Mouse (Mus musculus) stomach, embryonic 14.5 days (tissue): ENCODE measurements at regions not wholly inside any gene's neighbourhood (a gene's known extent, or its start where the extent isn't known, plus 50 kb on each side); places are given as distances from the start of the nearest gene placed in this dataset.

ENCODE experiments used
- ATAC-seq: fragments of 200-750 bp; cut with Nextera tagmentation; 2 replicates; pipeline ENCODE4 v1.8.0; 2017; ENCODE audit warnings: low read depth, moderate TSS enrichment; ENCODE audit not compliant: insufficient number of reproducible peaks, insufficient read depth, low FRiP score
- H3K27ac ChIP-seq: fragments of 300-500 bp; sonication (generic); 2 replicates; pipeline ENCODE4 v1.5.1; 2014; ENCODE audit warnings: mild to moderate bottlenecking, low read length, moderate library complexity, mixed read lengths
- H3K27me3 ChIP-seq: fragments of 300-500 bp; sonication (generic); 2 replicates; pipeline ENCODE4 v1.6.1; 2014; ENCODE audit warnings: low read length, control low read depth, mixed read lengths; ENCODE audit not compliant: control insufficient read depth, insufficient read depth
- H3K36me3 ChIP-seq: fragments of 300-500 bp; sonication (generic); 2 replicates; pipeline ENCODE4 v1.6.1; 2014; ENCODE audit warnings: mild to moderate bottlenecking, control low read depth, low read length, moderate library complexity, mixed read lengths; ENCODE audit not compliant: control insufficient read depth, insufficient read depth
- H3K4me1 ChIP-seq: fragments of 300-500 bp; sonication (generic); 2 replicates; pipeline ENCODE4 v1.6.1; 2014; ENCODE audit warnings: low read length, control low read depth, mixed read lengths; ENCODE audit not compliant: control insufficient read depth, insufficient read depth
- H3K4me2 ChIP-seq: fragments of 300-500 bp; sonication (generic); replicated peaks from 2 replicates; pipeline ENCODE4 v1.6.1; 2014; ENCODE audit warnings: low read depth, low read length, control low read depth
- H3K4me3 ChIP-seq: fragments of 300-500 bp; sonication (generic); 2 replicates; pipeline ENCODE4 v1.5.1; 2014; ENCODE audit warnings: low read depth, low read length, control low read depth
- H3K9ac ChIP-seq: fragments of 300-500 bp; sonication (generic); replicated peaks from 2 replicates; pipeline ENCODE4 v1.6.1; 2014; ENCODE audit warnings: low read depth, mild to moderate bottlenecking, control low read depth, low read length, moderate library complexity, mixed read lengths
- H3K9me3 ChIP-seq: fragments of 300-500 bp; sonication (generic); 2 replicates; pipeline ENCODE4 v1.6.1; 2016; ENCODE audit warnings: low read depth, low read length, control low read depth; ENCODE audit not compliant: control insufficient read depth
- WGBS: fragments of 180-500 bp; shearing (Covaris S2); extraction: QIAGEN DNeasy Blood & Tissue Kit; methylation state at CpG from one replicate; pipeline ENCODE4 v1.1.7; 2014; 5-methylcytosine and 5-hydroxymethylcytosine counted together

DNA sequence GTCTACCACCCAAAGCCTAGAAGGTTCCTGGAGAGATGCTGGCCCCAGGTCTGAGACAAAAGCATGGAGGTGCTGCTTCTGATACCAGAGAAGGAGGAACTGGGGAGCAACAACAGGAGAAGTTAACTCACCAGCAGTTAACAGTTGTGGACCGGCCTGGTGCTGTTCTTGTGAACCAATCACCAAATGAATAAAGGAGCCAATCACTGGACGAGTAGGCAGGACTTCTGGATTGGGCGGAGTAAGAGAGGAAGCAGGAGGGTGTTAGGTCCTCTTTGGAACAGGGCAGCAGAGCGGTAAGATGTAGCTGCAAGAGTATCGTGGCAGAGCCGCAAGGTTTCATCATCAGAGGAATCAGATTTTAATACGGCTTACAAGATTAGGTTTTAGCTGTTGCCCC is 57.7 kb upstream of the Elovl6 start:
- Histone ChIP-seq H3K27me3 (no peaks in the 10 kb centered on the region), H3K4me1 (no peaks in the 10 kb centered on the region), H3K9ac (no peak overlapping the region), H3K4me2 (no peak overlapping the region), H3K27ac (no peak overlapping the region), H3K4me3 (no peak overlapping the region), H3K9me3 (no peaks in the 10 kb centered on the region), H3K36me3 (no peaks in the 10 kb centered on the region)
- no peak for ATAC-seq
- 93% methylated on average over 7 of the region's 7 CpGs for WGBS

DNA sequence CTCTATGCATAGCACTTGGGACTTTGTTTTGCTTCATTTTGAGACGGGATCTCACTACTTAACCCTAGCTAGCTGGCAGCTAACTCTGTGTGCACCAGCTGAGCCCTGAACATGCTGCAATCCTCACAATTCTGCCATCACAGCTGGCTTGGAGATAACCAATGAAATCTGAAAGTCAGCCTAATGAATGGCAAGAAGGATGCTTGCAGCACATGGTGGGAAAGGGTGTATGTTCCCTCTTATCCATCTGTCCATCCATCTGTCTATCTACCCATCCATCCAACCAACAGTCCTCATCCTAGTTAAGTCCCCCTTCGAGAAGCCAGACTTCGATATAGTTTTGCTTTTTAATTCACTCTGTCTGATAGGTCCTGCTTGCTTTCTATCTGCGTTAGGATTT is 55.9 kb upstream of the Elovl6 start:
- no peaks in the 10 kb centered on the region for H3K27me3 ChIP-seq
- ATAC-seq = no peak
- H3K36me3 ChIP-seq = no peaks in the 10 kb centered on the region
- H3K27ac ChIP-seq = no peak overlapping the region
- no peaks in the 10 kb centered on the region for H3K9me3 ChIP-seq
- no peak overlapping the region for H3K9ac ChIP-seq
- WGBS = 91% methylated on average over 4 of the region's 4 CpGs
- H3K4me2 ChIP-seq = no peak overlapping the region
- H3K4me1 ChIP-seq = no peaks in the 10 kb centered on the region
- H3K4me3 ChIP-seq = no peak overlapping the region

DNA sequence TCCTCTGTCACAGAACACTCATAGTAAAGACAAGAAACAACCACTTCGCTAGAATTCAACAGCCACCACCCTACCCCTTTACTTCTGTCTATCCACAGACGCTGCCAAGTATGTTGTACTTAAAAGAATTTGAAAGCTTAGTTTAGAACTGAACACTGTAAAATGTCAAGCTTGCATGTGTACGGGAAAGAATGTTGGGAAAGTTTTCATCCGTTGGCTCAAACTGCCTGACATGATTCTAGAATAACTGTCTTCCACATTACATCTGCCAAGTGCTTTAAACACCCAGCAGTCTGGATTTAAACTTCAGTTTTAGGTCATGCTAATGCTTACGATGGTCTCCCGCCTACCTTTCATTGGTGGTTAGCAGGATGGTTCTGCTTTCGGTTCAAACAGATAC is 54.1 kb upstream of the Elovl6 start:
- no peaks in the 10 kb centered on the region for H3K9me3 ChIP-seq
- WGBS = 76% methylated on average over 7 of the region's 7 CpGs

DNA sequence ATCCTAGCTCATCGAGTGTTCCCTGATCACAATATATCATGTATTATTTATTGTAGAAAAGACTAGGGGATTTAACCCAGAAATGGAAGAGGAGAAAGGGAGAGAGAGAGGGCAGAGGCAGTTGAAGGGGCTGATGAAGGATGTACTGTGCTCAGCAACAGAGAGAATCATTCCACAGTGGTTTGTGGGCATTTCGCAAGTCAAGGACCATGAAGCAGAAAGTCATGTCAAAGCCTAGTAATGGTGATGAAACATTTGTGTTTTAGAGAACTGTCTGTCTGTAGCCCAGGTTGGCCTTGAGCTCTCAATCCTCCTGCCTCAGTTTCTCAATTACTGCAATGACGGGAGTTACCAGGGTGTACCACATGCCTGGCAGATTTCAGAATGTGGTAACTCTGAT is 50.9 kb upstream of the Elovl6 start:
- WGBS = 87% methylated on average over 3 of the region's 3 CpGs
- H3K9ac ChIP-seq = no peak overlapping the region
- ATAC-seq = no peak
- no peak overlapping the region for H3K4me3 ChIP-seq
- no peak overlapping the region for H3K27ac ChIP-seq
- H3K36me3 ChIP-seq = no peaks in the 10 kb centered on the region
- H3K27me3 ChIP-seq = no peaks in the 10 kb centered on the region
- H3K4me1 ChIP-seq = no peaks in the 10 kb centered on the region
- H3K9me3 ChIP-seq = no peaks in the 10 kb centered on the region
- no peak overlapping the region for H3K4me2 ChIP-seq

More for the DNA sequence above, 54.1 kb upstream of the Elovl6 start:
- Histone ChIP-seq H3K27me3 (no peaks in the 10 kb centered on the region), H3K36me3 (no peaks in the 10 kb centered on the region), H3K4me1 (no peaks in the 10 kb centered on the region), H3K4me3 (no peak overlapping the region), H3K4me2 (no peak overlapping the region), H3K27ac (no peak overlapping the region), H3K9ac (no peak overlapping the region)
- ATAC-seq = no peak
